Mouse (Mus musculus): Measurements from ENCODE around the gene Tex47.

Gene Tex47

DNA sequence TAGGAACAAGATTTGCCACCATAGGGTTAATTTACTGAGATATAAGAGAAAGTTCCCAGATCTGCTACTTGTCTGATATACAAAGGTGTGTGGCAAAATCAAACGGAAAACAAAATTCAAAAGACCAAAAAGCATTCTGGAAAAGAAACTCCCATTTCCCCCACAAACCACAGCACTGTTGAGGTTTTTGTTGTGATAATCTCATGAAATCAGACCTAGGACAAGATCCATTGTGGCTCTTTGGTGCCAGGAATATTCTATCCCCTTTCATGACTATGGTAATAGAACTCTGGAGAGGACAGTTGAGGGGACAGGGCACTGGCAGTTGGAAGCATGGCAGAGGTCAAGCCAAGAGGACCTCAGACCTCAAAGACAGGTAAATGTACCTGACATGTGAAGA, at the start of gene Tex47:
Gene Tex47, plus strand, starts transcription at position 301 of the 400 bp plus-strand sequence.
- DNase-seq (ENCODE audit: low read depth, low spot score), result no peak

DNA sequence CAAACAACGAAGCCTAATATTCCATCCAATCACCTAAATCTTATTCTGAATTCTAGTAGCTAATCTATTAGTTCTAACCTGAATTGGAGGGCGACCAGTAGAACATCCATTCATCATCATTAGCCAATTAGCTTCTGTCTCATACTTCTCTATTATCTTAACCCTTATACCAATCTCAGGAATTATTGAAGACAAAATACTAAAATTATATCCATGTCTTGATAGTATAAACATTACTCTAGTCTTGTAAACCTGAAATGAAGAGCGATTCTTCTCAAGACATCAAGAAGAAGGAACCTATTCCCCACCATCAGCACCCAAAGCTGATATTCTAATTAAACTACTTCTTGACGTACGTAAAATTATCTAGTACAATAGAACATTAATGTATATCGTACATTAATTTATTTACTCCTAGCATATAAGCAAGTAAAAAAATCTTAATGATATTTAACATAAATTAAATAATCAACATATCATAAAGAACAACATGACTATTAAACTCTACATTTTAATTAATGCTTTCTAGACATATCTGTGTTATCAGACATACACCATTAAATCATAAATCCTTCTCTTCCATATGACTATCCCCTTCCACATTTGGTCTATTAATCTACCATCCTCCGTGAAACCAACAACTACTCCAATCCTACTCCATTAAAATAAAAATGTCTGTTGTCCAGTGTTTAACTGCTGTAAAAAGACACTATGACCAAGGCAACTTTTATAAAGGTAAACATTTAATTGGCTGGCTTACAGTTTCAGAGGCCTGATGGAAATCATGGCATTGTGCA, 27.1 kb upstream of the Tex47 start:
- DNase-seq (ENCODE audit: low read depth, low spot score), result no peak

DNA sequence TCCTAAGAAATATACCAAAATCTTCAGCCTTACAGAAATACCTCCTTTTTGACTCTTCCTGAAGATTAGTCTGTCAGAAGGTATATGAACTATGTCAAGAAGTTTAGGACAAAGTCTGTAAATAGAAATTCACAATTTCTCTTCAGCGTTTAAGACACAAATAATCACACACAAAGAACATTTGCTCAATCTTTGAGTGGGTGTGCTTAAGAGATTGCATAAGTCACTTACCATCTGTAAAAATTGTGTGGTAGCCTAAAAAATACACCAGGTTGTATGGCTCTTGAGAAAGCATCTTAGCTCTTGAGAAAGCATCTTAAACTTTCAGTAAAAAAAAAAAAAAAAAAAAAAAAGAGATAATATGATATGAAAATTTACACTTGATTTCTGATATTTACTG, 19.6 kb upstream of the Tex47 start:
- DNase-seq (ENCODE audit: low read depth, low spot score), result no peak

DNA sequence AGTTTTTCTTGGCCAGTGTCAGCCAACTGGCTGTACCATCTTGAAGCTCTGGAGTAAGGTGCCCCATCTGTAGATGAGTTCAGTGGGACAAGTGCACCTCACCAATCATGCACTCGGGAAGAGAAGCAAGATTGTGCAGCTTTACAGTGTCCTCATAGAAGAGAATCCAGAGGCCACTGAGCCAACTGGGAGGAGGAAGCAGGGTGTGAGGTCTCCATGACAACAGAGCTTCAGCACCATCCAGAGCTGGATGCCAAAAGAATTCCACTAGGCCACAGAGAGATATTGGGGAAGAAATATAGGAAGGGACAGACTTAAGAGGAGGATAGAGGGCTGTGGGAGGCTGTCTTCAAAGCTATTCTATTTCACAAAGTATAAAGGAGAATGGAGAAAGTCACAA, 950 bp upstream of the Tex47 start:
- no peak for DNase-seq (ENCODE audit: low read depth, low spot score)

DNA sequence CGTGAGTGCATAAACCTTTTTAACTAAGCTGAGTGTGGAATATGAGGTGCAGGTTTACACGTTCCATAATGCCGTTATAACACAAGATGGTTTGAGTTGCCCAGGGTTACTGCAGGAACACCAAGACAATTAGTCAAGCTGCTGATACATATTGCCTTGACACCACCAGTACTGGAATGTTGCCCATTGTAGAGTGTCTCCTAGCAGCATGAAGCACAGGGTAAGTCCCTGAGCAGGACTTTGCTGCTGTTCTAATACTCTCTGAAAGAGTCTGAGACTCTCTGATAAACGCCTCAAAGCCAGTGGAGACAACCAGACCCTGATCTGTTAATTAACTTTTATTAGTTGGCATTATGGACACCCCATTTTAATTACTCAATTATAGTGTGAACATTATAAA, 21.7 kb downstream of the Tex47 start:
- DNase-seq (ENCODE audit: low read depth, low spot score), result no peak

DNA sequence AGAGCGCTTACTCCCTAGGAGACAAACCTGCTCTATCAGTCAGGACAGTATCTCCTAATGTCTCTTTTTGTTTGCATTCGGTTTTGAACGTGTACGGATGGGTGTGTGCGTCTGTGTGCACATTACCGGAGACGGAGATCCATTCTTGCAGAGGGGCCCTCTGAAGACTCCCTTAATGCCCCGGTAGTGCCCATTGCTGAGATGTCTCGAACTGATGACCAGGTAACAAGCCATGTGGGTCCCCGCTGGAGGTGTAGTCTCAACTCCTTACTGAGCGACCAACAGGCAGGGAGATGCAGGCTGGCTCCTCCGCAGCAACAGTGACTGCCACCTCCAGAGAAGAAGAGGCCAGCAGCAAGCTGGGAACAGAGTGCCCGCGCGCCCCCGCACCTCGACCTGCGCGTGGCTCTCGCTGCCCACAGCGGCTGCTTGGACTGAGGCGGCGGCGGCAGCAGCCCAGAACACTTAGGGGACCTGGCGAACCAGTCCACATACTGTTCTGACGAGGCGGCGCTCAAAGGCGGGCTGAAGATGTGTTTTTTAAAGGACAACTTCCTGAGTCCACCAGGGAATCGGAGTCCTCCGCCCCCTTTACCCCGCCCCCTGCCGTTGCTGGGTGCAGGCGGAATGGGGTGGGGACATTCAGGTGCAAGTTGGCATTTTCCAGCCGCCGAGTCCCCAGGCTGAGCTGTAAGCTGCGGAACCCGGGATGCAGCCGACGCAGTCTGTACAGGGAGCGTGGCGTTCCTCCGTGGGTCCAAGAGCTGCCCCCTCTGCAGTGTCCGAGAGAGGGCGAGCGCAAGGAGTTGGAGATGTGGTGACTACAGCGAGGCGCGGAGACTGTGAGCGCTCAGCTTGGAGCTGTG, 40.5 kb downstream of the Tex47 start, which contains the start of gene Zfp804b:
Gene Zfp804b, minus strand, starts transcription at position 612 of the 866 bp plus-strand sequence.
- DNase-seq (ENCODE audit: low read depth, low spot score), result no peak

DNA sequence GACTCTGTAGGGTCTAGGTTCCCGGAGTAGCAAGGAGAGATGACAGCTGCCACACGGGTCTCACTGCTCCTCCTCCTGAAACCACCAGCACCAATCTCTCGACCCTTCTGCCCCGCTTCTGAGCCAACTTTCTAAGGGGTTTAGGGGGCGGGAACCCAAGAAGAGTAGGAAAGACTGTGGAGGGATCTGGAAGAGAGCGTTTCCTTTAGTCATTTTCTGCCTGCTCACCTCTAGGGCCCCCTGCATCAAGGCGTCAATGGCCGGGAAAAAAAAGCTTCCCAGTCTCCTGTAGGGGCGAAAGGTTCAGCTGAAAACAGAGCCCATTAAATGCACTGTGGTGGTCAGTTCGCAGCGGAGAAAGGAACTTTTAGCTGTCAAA, 41.1 kb downstream of the Tex47 start:
- DNase-seq (ENCODE audit: low read depth, low spot score), result no peak
